Mouse (Mus musculus) left cerebral cortex, adult 11 months (tissue): Measurements from ENCODE around the gene Relt.
"Not testable (repeated sequence)": the region's sequence is repeated elsewhere in the genome, so short reads cannot be mapped to it uniquely, and the experiment has no call there.

ENCODE experiments used
- DNase-seq: peaks from one replicate; pipeline ENCODE4 v3.0.0; 2022; ENCODE audit warnings: low spot score

Relt gene

DNA sequence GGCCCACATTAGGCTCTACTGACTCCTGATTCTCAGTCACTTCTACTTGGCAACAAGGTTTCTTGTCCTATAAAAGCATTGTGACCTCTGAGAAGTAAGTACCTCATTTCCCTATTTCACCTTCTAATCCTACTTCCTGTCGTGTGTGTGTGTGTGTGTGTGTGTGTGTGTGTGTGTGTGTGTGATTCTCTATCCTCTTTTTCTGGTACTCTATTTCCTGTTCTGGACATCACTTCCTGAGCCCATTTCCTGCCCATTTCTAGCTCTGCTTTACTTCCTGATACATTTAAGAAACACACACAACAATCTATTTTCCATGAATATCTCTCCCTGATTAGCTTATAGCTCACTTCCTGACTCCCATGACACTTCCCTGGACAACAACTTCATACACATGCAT lies 12.6 kb upstream of the Relt start:
- DNase-seq: no peak

DNA sequence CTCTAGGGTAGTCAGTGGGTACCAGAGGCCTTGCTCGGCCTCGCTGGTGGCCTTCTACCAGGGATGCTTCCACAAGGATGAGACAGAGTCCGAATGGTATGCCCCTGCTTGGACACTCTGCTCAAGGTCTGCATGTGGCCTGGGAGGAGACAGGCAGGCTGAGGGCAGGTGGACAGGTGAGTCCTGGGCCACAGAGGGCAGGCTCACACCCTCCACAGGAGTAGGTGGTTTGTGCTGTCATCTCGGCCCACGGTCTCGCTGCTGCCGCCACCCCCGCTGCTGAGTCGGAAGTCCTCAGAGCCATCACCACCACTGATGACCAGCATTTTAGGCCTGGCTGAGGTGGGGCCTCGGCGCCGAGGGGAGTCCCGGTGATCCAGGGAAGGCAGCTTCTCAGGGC lies 10.0 kb upstream of the Relt start:
- no peak for DNase-seq

DNA sequence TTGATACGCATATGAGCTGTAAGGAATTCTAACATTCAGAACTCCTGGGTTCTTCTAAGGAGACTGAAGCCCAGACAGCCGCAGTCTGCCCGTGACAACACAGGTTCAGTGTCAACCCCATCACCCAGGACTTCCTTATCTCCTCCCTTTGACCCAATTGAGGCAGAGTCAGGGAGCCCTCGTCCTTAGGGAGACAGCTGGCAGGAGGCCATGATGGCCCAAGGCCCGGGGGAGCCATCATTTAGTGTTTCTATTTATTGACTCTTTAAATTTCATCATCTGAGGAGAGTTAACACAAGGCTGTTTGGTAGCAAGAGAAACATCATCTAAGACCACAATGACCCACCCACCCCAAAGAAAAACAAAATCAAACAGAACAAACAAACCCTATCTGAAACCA lies 8.6 kb upstream of the Relt start:
- no peak for DNase-seq

DNA sequence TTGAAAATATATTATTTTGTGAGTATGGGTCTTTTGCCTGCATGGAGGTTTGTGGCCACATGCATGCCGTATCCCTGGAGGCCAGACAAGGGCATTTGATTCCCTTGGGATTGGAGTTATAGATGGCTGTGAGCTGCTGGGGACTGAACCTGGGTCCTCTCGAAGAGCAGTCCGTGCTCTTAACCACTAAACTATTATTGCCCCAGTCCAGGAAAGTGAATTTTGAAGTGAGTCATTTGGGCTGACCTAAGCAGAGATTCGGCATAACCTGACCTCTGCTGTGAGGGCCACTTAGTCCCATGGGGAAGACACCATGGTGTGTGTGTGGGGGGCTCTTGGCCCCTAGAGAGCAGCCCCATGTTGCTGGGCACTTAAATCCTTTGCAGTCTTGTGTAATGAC lies 8.1 kb upstream of the Relt start:
- no peak for DNase-seq

DNA sequence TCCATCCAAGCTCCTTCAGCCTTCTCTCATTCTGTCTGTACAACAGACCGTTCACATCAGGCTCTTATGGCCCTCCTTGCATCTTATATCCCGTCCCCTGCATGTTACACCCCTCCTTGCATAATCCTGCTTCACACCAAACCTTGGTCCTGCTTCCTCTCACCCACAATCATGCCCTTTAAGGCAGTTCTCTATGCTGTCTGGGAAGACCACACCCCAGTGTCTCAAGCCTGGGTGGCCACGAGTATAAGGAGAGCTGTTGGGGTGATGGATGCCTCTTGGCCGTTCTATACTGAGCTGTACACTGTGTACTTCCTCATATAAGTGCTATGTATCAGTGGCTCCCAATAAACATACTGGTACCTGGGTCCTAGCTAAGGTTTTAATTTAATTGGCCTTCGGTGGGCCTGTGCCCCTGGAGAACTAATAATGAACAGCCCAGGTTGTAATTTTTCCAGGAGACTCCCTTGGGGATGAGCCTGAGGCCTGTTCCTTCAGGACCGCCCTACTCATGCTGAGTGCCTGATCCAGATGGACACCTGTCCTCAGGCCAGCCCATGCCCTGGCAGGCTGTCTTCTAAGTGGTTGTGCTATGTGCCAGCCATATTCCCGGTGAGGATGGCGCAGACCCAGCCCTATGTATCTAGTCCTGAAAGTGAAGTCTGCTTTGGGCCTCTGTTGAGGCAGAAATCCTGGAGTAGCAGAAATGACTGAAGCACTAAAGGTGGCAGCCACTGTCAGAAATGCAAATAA lies 6.8 kb upstream of the Relt start:
- DNase-seq: no peak

DNA sequence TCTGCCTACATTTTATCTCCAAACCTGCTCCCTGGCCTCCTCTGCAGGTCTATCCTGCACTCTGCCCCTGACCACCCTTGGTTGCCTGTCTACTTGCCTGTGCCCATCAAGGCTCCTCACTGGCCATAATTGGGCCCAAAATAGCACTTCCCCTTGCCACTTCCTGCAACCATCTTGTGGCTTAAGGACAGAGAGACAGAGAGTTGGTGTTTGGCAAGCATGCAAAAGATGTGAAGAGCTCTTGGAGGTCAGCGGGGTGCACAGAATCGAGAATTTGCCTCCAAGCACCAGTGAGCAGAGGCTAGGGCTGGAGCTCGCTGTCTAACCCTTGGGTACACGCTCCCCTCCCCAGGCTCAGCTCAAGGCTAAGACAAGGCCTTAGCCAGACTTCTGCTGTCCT lies 5.3 kb upstream of the Relt start:
- DNase-seq: no peak

DNA sequence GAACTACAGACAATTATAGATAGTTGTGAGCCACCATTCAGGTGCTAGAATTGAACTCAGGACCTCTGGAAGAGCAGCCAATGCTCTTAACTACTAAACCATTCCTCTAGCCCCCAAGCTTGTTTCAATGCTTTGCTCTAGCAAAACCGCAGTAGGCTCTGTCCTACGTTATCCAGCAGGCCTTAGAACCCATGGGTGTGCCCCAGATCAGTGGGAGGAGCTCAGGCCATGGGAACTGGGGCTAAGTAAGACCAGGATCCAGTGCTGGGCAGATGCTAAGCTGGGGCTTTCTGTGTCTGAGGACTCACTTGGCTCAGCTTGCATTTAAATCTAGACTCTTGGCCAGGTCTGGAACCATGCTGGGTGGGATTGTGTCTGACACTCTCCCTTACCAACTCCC lies 4.3 kb upstream of the Relt start:
- no peak for DNase-seq

DNA sequence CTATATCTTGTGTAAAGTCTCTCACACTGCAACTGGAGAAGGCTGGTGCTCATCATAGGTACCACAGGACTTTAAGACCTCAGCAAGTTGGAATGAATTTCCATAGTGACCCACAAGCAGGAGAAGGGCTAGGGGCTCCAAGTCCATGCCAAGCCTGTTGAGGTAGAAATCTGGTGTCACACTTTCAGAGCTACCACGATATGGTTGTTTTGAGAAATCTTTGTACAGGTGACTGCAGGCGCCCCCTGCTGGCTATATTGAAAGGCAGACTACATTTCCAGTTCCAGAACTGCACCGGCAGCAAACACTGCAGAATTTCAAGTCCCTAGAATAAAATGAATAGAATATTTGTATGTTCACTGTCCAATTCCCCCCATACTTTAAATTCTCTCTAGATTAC lies 3.4 kb upstream of the Relt start:
- peak; percentile 66 for DNase-seq

DNA sequence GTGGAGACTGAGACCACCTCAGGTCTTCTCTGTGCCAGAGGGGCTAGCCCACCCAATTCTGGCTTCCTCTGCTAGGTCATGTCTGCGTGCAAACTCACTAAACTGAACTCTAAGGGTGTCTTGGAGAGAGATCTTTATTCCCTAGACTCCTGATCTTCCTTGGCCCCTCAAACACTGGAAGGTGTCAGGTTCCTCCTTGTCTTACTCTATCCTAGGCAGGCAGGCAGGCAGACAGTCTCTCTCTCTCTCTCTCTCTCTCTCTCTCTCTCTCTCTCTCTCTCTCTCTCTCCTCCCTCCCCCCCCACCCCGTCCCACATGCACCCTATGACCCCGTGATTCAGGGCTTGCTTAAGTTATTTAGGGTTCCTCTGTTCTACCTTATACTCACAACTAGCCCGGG lies 893 bp downstream of the Relt start:
- no peak for DNase-seq

DNA sequence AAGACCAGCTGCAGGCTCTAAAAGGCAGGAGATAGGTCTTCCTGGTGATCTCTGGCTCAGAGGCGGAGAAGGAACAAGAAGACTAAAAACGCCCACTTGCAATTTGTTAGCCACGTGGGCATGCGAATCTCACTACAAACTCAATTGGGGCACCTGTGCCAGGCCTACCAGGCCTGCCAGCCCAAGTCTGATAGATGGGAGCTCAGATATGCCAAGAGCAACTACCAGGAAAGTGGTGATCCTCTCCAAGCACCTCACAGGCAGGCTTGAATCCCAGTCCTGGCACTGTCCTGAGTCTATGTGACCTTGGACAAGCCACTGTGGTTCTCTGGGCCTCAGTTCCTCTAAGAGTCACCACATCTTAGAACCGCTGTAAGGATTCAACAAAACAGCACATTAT lies 2.0 kb downstream of the Relt start:
- no peak for DNase-seq

DNA sequence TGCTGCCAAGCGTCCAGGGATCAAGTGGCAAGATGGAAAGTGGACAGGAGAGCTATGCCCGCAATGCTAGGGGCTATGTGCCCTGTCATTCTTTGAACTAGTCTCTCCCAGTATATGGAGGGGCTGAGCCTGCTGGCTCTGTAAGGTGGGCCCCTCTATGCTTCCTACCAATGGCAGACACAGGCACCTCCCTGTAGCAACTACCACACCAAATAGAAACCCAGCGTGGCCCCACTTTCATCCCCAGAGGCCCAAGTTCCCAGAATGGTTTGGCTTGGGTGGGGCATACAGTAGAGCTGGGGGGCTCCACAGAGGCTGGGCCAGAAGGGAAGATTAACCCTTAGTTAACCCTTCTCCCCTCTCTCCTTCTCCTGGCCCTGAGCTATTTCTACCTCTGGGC lies 2.8 kb downstream of the Relt start:
- no peak for DNase-seq

DNA sequence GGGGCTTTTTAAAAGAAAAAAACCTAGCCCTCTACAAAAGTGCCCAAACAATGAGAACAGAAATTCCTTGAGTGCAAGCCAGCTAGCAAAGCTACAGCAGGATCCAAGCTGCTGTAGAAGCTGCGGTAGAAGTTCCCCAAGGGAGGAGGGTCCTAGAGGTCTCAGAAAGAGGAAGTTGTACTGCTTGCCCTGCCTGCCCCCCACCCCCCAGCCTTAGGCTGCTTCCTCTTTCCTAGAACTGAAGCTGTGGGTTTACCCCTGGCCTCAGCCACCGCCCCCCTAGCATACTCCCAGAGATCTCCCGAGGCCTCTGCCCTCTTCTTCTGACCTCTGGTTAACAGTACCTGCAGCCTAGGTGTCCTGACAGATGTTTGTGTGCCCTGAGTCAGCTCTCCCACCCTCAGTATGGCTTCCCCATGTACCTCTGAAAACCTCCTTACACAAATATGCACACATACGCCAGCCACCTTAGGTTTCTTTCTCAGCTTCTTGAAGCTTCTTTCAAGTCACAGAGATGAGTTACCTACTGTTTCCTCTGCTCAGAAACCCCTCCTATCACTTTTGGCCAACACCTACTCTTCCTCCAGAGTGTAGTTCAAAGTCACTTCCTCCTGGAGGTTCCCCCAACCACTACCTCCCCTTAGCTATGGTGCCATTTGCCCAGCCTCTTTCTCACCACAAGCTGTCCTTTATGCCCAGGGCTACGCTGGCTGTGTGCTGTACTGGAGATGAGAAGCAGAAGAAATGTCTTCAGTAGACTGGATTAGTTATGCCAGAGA lies 7.3 kb downstream of the Relt start:
- DNase-seq: no peak

DNA sequence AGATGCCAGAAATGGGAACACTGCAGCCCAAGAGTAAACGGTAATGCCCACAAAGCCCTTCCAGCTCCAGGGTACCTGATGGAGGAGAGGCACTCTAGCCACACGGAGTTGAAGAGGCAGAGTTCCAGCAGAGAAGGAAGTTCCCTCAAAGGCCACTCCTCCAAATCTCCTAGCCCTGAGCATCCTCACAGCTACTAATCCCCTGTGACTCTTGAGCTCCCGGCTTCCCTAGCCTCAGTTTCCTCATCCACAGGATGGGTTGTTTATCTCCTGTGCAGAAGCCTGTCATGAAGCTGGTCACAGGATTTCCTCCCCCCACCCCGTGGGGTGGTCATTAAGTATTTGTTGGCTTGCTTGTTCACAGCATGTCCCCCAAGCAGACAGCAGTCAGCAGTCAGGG lies 7.9 kb downstream of the Relt start:
- DNase-seq: no peak

DNA sequence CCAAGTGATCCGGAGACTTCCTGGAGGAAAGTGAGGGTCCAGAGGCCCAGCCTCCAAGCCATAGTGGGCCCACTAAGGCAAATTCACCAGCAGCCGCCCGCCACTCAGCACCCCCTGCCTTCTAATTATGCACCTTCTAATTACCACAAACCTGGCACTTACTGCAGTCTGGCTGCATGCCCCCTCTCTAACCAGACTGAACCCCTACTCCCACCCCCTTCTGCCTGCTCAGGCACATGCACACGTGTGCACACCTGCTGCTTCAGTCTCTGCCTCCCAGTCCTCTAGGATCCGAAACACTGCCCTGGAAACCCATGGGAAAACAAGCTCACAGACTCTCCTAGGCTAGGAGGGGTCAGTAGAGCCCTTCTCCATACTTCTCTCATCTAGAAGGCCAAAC lies 8.4 kb downstream of the Relt start:
- no peak for DNase-seq

DNA sequence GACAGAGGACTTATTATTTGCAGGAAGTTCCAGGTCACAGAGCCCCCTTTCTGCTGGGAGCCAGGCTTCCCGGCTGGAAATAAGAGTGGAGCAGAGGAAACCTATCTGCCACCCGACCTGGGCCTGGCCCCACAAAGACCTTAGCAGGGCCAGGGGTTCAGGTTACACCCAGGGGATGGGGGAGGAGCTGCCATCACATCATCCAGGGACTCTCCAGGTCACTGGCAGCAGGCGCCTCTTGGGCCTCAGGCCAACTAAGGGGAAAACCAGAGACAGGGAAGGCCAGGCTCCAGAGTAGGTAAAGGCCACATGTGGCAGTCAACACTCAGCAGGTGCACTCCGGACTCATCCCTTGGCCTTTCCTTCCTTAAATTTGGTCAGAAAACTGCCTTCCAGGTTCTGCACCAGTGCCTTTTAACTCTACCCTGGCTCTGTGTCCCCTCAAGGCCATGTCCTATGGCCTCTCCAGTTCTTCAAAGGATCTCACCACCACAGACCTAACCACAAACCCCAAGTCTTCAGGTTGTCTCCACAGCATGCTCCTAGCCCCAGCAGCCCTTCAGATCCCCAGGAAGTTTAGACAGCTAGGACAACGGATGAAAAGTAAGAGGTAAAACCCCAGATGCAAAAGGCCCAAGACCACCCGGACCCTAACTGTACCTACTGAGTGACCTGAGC lies 9.0 kb downstream of the Relt start:
- DNase-seq: no peak

DNA sequence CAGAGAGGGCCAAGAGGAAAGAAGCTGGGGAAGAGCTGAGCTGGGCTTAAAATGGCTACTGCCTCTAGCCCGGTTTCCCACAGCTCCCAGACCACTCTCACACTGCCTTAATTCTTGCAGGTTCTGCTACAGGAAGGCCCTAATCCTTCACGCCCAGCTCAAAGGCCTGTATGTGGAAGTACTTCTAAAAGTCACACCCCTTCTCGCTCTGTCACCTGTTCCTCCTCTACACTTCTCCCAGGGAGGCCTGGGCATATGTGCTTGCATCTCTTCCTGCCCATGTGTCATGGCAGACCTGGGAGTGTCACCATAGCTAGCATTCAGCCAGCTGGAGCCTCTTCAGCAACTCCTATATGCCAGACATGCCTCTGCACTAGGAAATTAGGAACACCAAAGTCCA lies 9.8 kb downstream of the Relt start:
- DNase-seq: no peak

DNA sequence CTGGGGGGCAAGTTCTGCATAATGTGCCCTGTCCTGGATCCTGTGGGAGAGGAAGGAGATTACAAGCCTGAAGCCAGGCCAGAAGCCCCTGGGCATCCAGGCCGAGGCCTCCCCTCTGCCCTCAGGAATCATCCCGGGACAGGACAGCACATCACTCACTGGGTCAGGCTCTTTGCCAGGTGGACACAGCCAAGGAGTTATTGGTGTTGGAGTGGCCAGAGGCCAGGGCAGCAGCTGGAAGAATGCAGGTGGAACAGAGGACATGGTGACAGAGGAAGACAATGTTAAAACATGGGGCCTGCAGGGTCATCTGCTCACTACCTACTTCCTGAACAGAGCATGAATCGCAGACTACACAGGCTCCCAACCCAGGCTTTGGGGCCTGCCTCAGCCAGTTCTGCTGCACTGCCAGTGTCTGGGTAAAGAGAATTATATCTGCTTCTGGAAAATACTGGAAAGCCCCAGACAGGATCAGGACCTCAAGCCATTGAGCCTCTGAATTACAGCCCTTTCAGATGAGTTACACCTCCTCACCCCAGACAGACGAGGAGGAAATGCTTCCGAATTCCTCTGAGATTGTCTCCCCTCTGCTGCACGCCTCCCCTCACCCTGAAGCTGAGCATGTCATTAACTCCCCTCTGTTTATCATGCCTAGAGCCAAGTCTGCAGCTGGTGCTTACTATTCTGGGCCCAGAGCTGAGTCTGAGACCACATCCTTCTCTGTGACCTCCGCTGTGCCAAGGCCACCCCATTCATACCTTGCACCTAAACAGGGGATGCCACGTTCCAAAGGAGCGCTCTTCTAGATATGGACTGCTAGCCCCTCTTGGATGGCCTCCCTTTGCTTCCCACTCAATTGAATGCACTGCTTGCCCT lies 11.5 kb downstream of the Relt start:
- DNase-seq: no peak

DNA sequence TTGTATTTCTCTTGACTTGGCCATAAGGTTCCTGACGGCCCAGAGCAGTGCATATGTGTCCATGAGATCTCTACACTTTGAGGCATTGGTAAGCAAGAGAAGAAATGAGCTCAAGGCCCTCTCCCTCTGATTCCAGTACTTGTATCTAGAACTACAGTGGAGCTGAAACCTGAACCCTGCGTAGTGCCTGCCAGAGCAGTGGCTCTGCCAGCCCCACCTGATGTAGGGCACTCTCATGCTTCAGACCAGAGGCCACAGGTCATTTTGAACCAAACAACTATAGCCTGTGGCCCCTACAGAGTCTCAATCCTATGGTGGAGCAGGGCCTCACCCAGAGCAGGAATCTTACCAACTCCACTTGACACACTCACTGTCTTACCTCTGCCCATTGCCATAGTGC lies 13.7 kb downstream of the Relt start:
- no peak for DNase-seq

DNA sequence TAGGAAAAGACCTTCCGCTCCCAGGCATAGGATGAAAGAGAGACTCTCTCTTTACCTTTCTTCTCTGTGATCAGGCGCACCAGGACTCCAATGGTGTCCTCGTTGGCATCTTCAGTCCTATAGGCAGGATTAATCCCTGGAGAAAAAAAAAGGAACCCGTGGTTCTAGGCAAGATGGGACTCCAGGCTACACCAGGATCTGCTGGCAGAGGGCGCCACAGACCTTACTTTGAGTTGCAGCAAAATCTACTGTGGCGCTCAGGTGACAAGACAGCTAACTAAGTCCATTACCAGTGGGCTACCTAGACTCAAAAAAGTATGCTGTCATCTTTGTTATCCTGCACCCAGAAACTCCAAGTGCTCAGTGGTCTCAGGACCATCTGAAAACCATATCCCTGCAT lies 14.5 kb downstream of the Relt start:
- peak; percentile 67 for DNase-seq

DNA sequence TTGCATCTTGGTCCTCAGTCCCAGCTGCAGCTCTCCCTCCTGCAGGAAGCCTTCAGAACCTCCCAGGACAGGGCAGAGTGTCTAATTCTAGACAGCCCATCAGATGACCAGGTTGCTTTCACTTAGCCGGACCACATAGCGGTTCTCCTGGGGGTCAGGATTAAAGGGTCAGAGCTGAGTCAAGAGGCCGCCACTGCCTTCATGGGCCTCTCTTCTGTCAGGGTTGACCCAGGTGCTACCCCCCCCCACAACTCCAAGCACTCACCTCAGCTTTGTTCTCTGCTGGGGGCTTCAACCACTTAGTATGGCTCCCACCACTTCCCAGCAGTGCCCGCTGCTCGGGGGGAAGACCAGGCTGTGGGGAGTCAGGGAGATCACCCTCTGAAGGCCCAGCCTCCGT lies 16.1 kb downstream of the Relt start:
- no peak for DNase-seq

DNA sequence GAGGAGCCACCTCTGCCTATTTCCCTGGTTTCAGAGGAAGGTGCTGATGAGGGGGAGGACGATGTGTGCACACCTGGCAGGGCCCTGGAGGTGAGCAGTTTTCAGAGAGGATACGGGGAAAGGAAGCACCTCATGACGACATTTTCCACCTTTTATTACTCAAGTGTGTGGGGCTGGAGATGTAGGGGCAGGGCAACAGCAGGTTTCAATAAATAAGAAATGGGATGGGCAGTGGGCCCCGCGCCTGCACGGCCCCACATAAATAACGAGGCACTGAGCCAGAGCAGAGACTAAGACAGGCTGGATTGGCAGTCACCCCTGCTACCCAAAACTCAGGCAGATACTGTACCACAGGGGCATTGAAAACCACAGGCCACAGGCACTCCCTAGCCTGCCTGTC lies 17.2 kb downstream of the Relt start:
- not testable (repeated sequence) for DNase-seq

DNA sequence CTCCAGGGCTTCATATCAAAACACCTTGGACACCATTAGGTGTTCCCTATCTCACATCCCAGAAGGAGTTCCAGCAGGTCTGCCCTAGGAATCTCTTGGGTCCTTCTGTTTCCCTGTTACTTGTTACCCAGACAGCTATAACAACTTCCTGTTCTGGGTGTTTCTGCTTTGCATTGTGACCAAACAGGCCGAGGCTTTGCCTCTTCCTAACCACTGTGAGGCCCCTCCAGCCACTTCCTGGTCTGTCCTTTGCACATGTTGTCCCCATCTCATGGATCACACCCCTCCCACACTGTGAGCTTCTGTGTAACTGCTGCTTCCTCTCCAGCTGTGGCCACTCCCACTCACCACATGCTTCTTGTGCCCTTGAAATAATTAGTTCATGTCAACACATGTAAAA lies 17.8 kb downstream of the Relt start:
- peak; percentile 55 for DNase-seq
